8 mouse cellular contexts compared by ENCODE assay signal in the genomic region with DNA sequence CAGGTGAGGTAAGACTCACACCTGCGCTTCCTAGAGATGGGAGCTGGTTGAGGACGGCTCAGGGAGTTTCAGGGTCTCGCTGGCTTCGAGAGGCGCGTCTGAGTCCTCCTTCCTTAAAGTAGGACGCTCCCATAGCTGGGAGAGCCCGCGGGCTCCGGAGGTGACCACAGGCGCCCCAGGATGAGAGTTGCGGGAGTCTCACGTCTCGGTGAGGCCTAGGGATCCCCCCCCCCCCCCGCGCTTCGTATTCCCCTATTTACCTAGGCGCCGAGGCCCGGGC. TPM values are rescaled to one million over a fixed set of nuclear protein-coding genes. Genes with fewer than 3 reads are reported as not detected.
A peak's percentile ranks its signal among the peaks of the same experiment; 100 is the strongest.
DNase-seq lines count a peak whose midpoint lies in the region; ATAC-seq and TF ChIP-seq lines count a peak whose summit lies in the region.

No protein-coding gene starts in this region.

- TF ChIP-seq POLR2A in bone marrow macrophage, adult 2 months (IDR thresholded peaks at IDR 0.05; ENCODE audit: borderline replicate concordance, low read depth, low read length): no peak

- peak overlapping the region; percentile 72 for H3K9ac ChIP-seq in kidney, embryonic 14.5 days (ENCODE audit: low read depth, low read length)
- peak overlapping the region; percentile 71 for H3K9ac ChIP-seq in hindbrain, embryonic 12.5 days
- peak overlapping the region; percentile 63 for H3K9ac ChIP-seq in midbrain, embryonic 12.5 days (replicated peaks)

- H3K4me3 ChIP-seq in kidney, embryonic 14.5 days (ENCODE audit: low read length): peak overlapping the region; percentile 60
- H3K4me3 ChIP-seq in bone marrow macrophage, adult 2 months (ENCODE audit: insufficient read depth, low read length): peak overlapping the region; percentile 57
- H3K4me3 ChIP-seq in hindbrain, embryonic 12.5 days: peak overlapping the region; percentile 59
- peak overlapping the region; percentile 59 for H3K4me3 ChIP-seq in midbrain, embryonic 12.5 days

- H3K4me2 ChIP-seq in kidney, embryonic 14.5 days (replicated peaks; ENCODE audit: low read depth, low read length): peak overlapping the region; percentile 81
- peak overlapping the region; percentile 98 for H3K4me2 ChIP-seq in hindbrain, embryonic 12.5 days (replicated peaks)
- H3K4me2 ChIP-seq in midbrain, embryonic 12.5 days (replicated peaks): peak overlapping the region; percentile 97

- no peaks in the 10 kb centered on the region for H3K27me3 ChIP-seq in kidney, embryonic 14.5 days (ENCODE audit: control insufficient read depth, insufficient read depth, low read length)
- H3K27me3 ChIP-seq in hindbrain, embryonic 12.5 days: peaks cover 16% of the 10 kb centered on the region
- H3K27me3 ChIP-seq in midbrain, embryonic 12.5 days: peaks cover 55% of the 10 kb centered on the region

- H3K4me1 ChIP-seq in kidney, embryonic 14.5 days (ENCODE audit: control insufficient read depth, insufficient read depth, low read length): peaks cover 21% of the 10 kb centered on the region; the same call in 1 of the 2 replicates
- 0 out of 2 replicates have a peak, but pooled peaks cover 7% of the 10 kb centered on the region for H3K4me1 ChIP-seq in bone marrow macrophage, adult 2 months (ENCODE audit: control insufficient read depth, insufficient read depth, low read length)
- H3K4me1 ChIP-seq in hindbrain, embryonic 12.5 days: peaks cover 36% of the 10 kb centered on the region
- H3K4me1 ChIP-seq in midbrain, embryonic 12.5 days: peaks cover 40% of the 10 kb centered on the region

- H3K9me3 ChIP-seq in kidney, embryonic 14.5 days (ENCODE audit: control insufficient read depth, low read length): no peaks in the 10 kb centered on the region
- no peaks in the 10 kb centered on the region for H3K9me3 ChIP-seq in hindbrain, embryonic 12.5 days (replicated peaks)
- no peaks in the 10 kb centered on the region for H3K9me3 ChIP-seq in midbrain, embryonic 12.5 days

- under 1% methylated on average over 18 of the region's 20 CpGs for WGBS in kidney, embryonic 14.5 days
- under 1% methylated on average over 16 of the region's 20 CpGs for WGBS in hindbrain, embryonic 12.5 days
- under 1% methylated on average over 16 of the region's 20 CpGs for WGBS in midbrain, embryonic 12.5 days

- no peak for DNase-seq in kidney, postnatal 14 days
- DNase-seq in gastrocnemius, adult 18-20 months (ENCODE audit: low spot score): no peak
- DNase-seq in urinary bladder, postnatal 25 days (ENCODE audit: low spot score): no peak
- no peak for DNase-seq in ovary, postnatal 10 days (ENCODE audit: low spot score)

- no peaks in the 10 kb centered on the region for H3K36me3 ChIP-seq in kidney, embryonic 14.5 days (ENCODE audit: control insufficient read depth, insufficient read depth, low read length)
- no peaks in the 10 kb centered on the region for H3K36me3 ChIP-seq in hindbrain, embryonic 12.5 days
- H3K36me3 ChIP-seq in midbrain, embryonic 12.5 days: no peaks in the 10 kb centered on the region

- TF ChIP-seq CTCF in bone marrow macrophage, adult 2 months (IDR thresholded peaks at IDR 0.05; ENCODE audit: low read depth, low read length): no peak

- no peak overlapping the region for H3K27ac ChIP-seq in kidney, embryonic 14.5 days (ENCODE audit: low read depth, low read length)
- H3K27ac ChIP-seq in bone marrow macrophage, adult 2 months (ENCODE audit: insufficient read depth, low read depth, low read length): no peak overlapping the region
- H3K27ac ChIP-seq in hindbrain, embryonic 12.5 days: no peak overlapping the region
- no peak overlapping the region for H3K27ac ChIP-seq in midbrain, embryonic 12.5 days (replicated peaks)

- no peak; the same call in 1 of the 2 replicates for ATAC-seq in kidney, embryonic 14.5 days (ENCODE audit: low FRiP score, low TSS enrichment)
- peak; percentile 5; the same call in 1 of the 2 replicates for ATAC-seq in hindbrain, embryonic 12.5 days (ENCODE audit: low FRiP score)
- ATAC-seq in midbrain, embryonic 12.5 days (ENCODE audit: low FRiP score, low read depth): peak; percentile 28

RNA-seq across cellular contexts. Expression of gene Dok4, which starts 0.3 kb away (rescaled TPM):
- polyA plus RNA-seq in kidney, embryonic 14.5 days (2014; fragmentation: Nextera tagmentation; extraction: Ambion mirVana): 14.6 and 20.6 TPM in 2 replicates
- polyA plus RNA-seq in bone marrow macrophage, adult 2 months (2012; ENCODE audit: insufficient read depth, insufficient read length, missing spikeins): 3.7 and 7.4 TPM in 2 replicates
- 28.4 and 29.9 TPM in 2 replicates for polyA plus RNA-seq in hindbrain, embryonic 12.5 days (2016; fragmentation: Nextera tagmentation; extraction: Ambion mirVana)
- polyA plus RNA-seq in midbrain, embryonic 12.5 days (2016; fragmentation: Nextera tagmentation; extraction: Ambion mirVana): 24.8 and 26.6 TPM in 2 replicates
- total RNA-seq in gastrocnemius, adult 18-20 months (2021): 1 to 10 TPM; 3.3 to 7.2 TPM

RNA-seq across cellular contexts. Expression of gene Polr2c, which starts 18.6 kb away (rescaled TPM):
- polyA plus RNA-seq in kidney, embryonic 14.5 days (2014; fragmentation: Nextera tagmentation; extraction: Ambion mirVana): 183 and 185 TPM in 2 replicates
- polyA plus RNA-seq in bone marrow macrophage, adult 2 months (2012; ENCODE audit: insufficient read depth, insufficient read length, missing spikeins): 41.7 and 44.9 TPM in 2 replicates
- 120 and 129 TPM in 2 replicates for polyA plus RNA-seq in hindbrain, embryonic 12.5 days (2016; fragmentation: Nextera tagmentation; extraction: Ambion mirVana)
- polyA plus RNA-seq in midbrain, embryonic 12.5 days (2016; fragmentation: Nextera tagmentation; extraction: Ambion mirVana): 136 and 140 TPM in 2 replicates
- total RNA-seq in gastrocnemius, adult 18-20 months (2021): 10 to 100 TPM; 48.9 to 56.7 TPM

RNA-seq across cellular contexts. Expression of gene Ciapin1, which starts 37.7 kb away (rescaled TPM):
- polyA plus RNA-seq in kidney, embryonic 14.5 days (2014; fragmentation: Nextera tagmentation; extraction: Ambion mirVana): 101 and 102 TPM in 2 replicates
- polyA plus RNA-seq in bone marrow macrophage, adult 2 months (2012; ENCODE audit: insufficient read depth, insufficient read length, missing spikeins): 12.9 and 19.7 TPM in 2 replicates
- 169 and 178 TPM in 2 replicates for polyA plus RNA-seq in hindbrain, embryonic 12.5 days (2016; fragmentation: Nextera tagmentation; extraction: Ambion mirVana)
- 182 and 192 TPM in 2 replicates for polyA plus RNA-seq in midbrain, embryonic 12.5 days (2016; fragmentation: Nextera tagmentation; extraction: Ambion mirVana)
- 10 to 100 TPM; 30.8 to 38.8 TPM for total RNA-seq in gastrocnemius, adult 18-20 months (2021)

RNA-seq across cellular contexts. Expression of gene Coq9, which starts 37.7 kb away (rescaled TPM):
- polyA plus RNA-seq in kidney, embryonic 14.5 days (2014; fragmentation: Nextera tagmentation; extraction: Ambion mirVana): 59.8 and 71.9 TPM in 2 replicates
- 33.1 and 34.1 TPM in 2 replicates for polyA plus RNA-seq in bone marrow macrophage, adult 2 months (2012; ENCODE audit: insufficient read depth, insufficient read length, missing spikeins)
- polyA plus RNA-seq in hindbrain, embryonic 12.5 days (2016; fragmentation: Nextera tagmentation; extraction: Ambion mirVana): 52.6 and 55.3 TPM in 2 replicates
- 53.4 and 54.4 TPM in 2 replicates for polyA plus RNA-seq in midbrain, embryonic 12.5 days (2016; fragmentation: Nextera tagmentation; extraction: Ambion mirVana)
- total RNA-seq in gastrocnemius, adult 18-20 months (2021): 100 to 1,000 TPM; 392 to 399 TPM

RNA-seq across cellular contexts. Expression of gene Ccdc102a, which starts 42.1 kb away (rescaled TPM):
- polyA plus RNA-seq in kidney, embryonic 14.5 days (2014; fragmentation: Nextera tagmentation; extraction: Ambion mirVana): 24.2 and 29.4 TPM in 2 replicates
- not detected in 2 replicates for polyA plus RNA-seq in bone marrow macrophage, adult 2 months (2012; ENCODE audit: insufficient read depth, insufficient read length, missing spikeins)
- 30.8 and 30.9 TPM in 2 replicates for polyA plus RNA-seq in hindbrain, embryonic 12.5 days (2016; fragmentation: Nextera tagmentation; extraction: Ambion mirVana)
- polyA plus RNA-seq in midbrain, embryonic 12.5 days (2016; fragmentation: Nextera tagmentation; extraction: Ambion mirVana): 16.3 and 18.1 TPM in 2 replicates
- total RNA-seq in gastrocnemius, adult 18-20 months (2021): 1 to 10 TPM; 2.5 to 5.3 TPM
